Mouse (Mus musculus): Measurements from ENCODE around the gene Dach1. TPM values are rescaled to one million over a fixed set of nuclear protein-coding genes. Genes with fewer than 3 reads are reported as not detected.

Gene Dach1
- total RNA-seq, 2 experiments from 2014 or later: 1.7 to 3.9 TPM

- intact Hi-C loops (cut with DNase I): no loop called here
Observed at GRCm38 (mm10) chr14:98113106-98113505, 56.5 kb downstream of the Dach1 start.

GRCm38 (mm10) chr14:98109929-98110328 is 59.6 kb downstream of the Dach1 start:
- intact Hi-C loops (cut with DNase I): no loop called here
- no peak for DNase-seq

More at GRCm38 (mm10) chr14:98113106-98113505, 56.5 kb downstream of the Dach1 start:
- DNase-seq: no peak

GRCm38 (mm10) chr14:98108764-98109163 is 60.8 kb downstream of the Dach1 start:
- no peak for DNase-seq
- intact Hi-C loops (cut with DNase I): no loop called here

- intact Hi-C loops (cut with DNase I): no loop called here
- DNase-seq: no peak
Observed at GRCm38 (mm10) chr14:98106208-98106607, 63.4 kb downstream of the Dach1 start.

- no peak for DNase-seq
- intact Hi-C loops (cut with DNase I): no loop called here
Observed at GRCm38 (mm10) chr14:98104314-98104955, 65.1 kb downstream of the Dach1 start.

GRCm38 (mm10) chr14:98095229-98095628 is 74.3 kb downstream of the Dach1 start:
- intact Hi-C loops (cut with DNase I): no loop called here

GRCm38 (mm10) chr14:98089246-98089645 is 80.3 kb downstream of the Dach1 start:
- intact Hi-C loops (cut with DNase I): no loop called here
- DNase-seq: no peak

More at GRCm38 (mm10) chr14:98095229-98095628, 74.3 kb downstream of the Dach1 start:
- no peak for DNase-seq

- intact Hi-C loops (cut with DNase I): no loop called here
- no peak for DNase-seq
Observed at GRCm38 (mm10) chr14:98087355-98087754, 82.2 kb downstream of the Dach1 start.

- intact Hi-C loops (cut with DNase I): no loop called here
Observed at GRCm38 (mm10) chr14:98086794-98087193, 82.8 kb downstream of the Dach1 start.

GRCm38 (mm10) chr14:98085141-98085540 is 84.4 kb downstream of the Dach1 start:
- no peak for DNase-seq
- intact Hi-C loops (cut with DNase I): no loop called here

More at GRCm38 (mm10) chr14:98086794-98087193, 82.8 kb downstream of the Dach1 start:
- DNase-seq: no peak

GRCm38 (mm10) chr14:98084720-98085119 is 84.8 kb downstream of the Dach1 start:
- intact Hi-C loops (cut with DNase I): no loop called here

GRCm38 (mm10) chr14:98083419-98083818 is 86.1 kb downstream of the Dach1 start:
- no peak for DNase-seq
- intact Hi-C loops (cut with DNase I): no loop called here

More at GRCm38 (mm10) chr14:98084720-98085119, 84.8 kb downstream of the Dach1 start:
- DNase-seq: no peak

- DNase-seq: no peak
- intact Hi-C loops (cut with DNase I): no loop called here
Observed at GRCm38 (mm10) chr14:98080014-98080413, 89.6 kb downstream of the Dach1 start.

GRCm38 (mm10) chr14:98077996-98078395 is 91.6 kb downstream of the Dach1 start:
- intact Hi-C loops (cut with DNase I): no loop called here
- DNase-seq: no peak

- no peak for DNase-seq
- intact Hi-C loops (cut with DNase I): no loop called here
Observed at GRCm38 (mm10) chr14:98073421-98074080, 96.0 kb downstream of the Dach1 start.

- no peak for DNase-seq
- intact Hi-C loops (cut with DNase I): no loop called here
Observed at GRCm38 (mm10) chr14:98072647-98073420, 96.7 kb downstream of the Dach1 start.

GRCm38 (mm10) chr14:98071877-98072276 is 97.7 kb downstream of the Dach1 start:
- DNase-seq: no peak
- intact Hi-C loops (cut with DNase I): no loop called here

- peak in 1 of 2 experiments; percentile 5 for DNase-seq
- intact Hi-C loops (cut with DNase I): no loop called here
Observed at GRCm38 (mm10) chr14:98067273-98067905, 102.2 kb downstream of the Dach1 start.

- intact Hi-C loops (cut with DNase I): no loop called here
- no peak for DNase-seq
Observed at GRCm38 (mm10) chr14:98064190-98064589, 105.4 kb downstream of the Dach1 start.

GRCm38 (mm10) chr14:98049329-98049728 is 120.2 kb downstream of the Dach1 start:
- DNase-seq: no peak
- intact Hi-C loops (cut with DNase I): no loop called here

GRCm38 (mm10) chr14:98048403-98048802 is 121.2 kb downstream of the Dach1 start:
- DNase-seq: no peak
- intact Hi-C loops (cut with DNase I): no loop called here
